Mouse (Mus musculus): ENCODE results near the gene Rgs6.

- TF ChIP-seq POLR2A (IDR thresholded peaks at IDR 0.05; ENCODE audit: low read depth, low read length) = no peak
- no peak for TF ChIP-seq CTCF (IDR thresholded peaks at IDR 0.05; ENCODE audit: extremely low read depth, insufficient read depth, insufficient read length, insufficient replicate concordance)
These were observed 347.1 kb downstream of the Rgs6 start for GRCm38 (mm10) chr12:82935121-82935762.

All from spleen, adult 2 months (tissue).